Mouse (Mus musculus) hindbrain, embryonic 10.5 days (tissue): ENCODE data around the gene Ppfia2. TPM values are rescaled to one million over a fixed set of nuclear protein-coding genes. Genes with fewer than 3 reads are reported as not detected.

ENCODE experiments used
- DNase-seq: peaks from one replicate; pipeline ENCODE4 v3.0.0-alpha.2; 2017; ENCODE audit warnings: low spot score
- H3K27ac ChIP-seq: fragments of 300-500 bp; sonication (generic); 2 replicates; pipeline ENCODE4 v1.5.1; 2016; ENCODE audit warnings: mild to moderate bottlenecking, moderate library complexity
- H3K27me3 ChIP-seq: fragments of 300-500 bp; sonication (generic); 2 replicates; pipeline ENCODE4 v1.6.1; 2016; ENCODE audit warnings: mild to moderate bottlenecking; ENCODE audit not compliant: poor library complexity, insufficient read depth, severe bottlenecking
- H3K36me3 ChIP-seq: fragments of 300-500 bp; sonication (generic); 2 replicates; pipeline ENCODE4 v1.6.1; 2016; ENCODE audit warnings: mild to moderate bottlenecking, moderate library complexity
- H3K4me1 ChIP-seq: fragments of 300-500 bp; sonication (generic); replicated peaks from 2 replicates; pipeline ENCODE4 v1.6.1; 2016; ENCODE audit warnings: mild to moderate bottlenecking
- H3K4me3 ChIP-seq: fragments of 300-500 bp; sonication (generic); 2 replicates; pipeline ENCODE4 v1.5.1; 2016; ENCODE audit warnings: mild to moderate bottlenecking, moderate library complexity
- H3K9me3 ChIP-seq: fragments of 300-500 bp; sonication (generic); 2 replicates; pipeline ENCODE4 v1.6.1; 2016; ENCODE audit warnings: mild to moderate bottlenecking, moderate library complexity
- WGBS: fragments of 180-500 bp; shearing (Covaris S2); methylation state at CpG from one replicate; pipeline ENCODE4 v1.1.7; 2016; 5-methylcytosine and 5-hydroxymethylcytosine counted together
- polyA plus RNA-seq: library from polyadenylated mRNA; unstranded; fragments of >200 nt; fragmentation: Nextera tagmentation; extraction: Ambion mirVana; gene quantifications from 2 replicates; pipeline ENCODE4 v1.2.1, GENCODE M21; 2016

Ppfia2 gene
- polyA plus RNA-seq, 1 experiment from 2014 or later, result 2.7 TPM

DNA sequence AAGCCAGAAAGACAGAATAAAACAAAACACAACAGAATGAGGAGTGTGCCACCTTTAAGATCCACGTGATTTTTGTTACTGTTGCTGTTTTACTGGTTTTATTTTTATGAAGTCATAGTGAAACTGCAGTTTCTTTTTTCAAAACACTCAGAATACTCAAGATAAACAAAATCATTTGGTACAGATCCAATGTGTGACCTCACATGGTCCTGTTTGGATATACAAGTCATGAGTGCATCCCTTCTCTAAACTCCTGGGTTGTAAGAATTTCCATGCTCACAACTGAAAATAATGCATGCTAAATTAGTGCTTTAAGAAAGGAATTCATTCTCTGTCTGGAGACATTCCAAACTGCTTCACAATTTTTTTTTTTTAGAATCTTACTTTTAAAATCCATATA lies 469.3 kb downstream of the Ppfia2 start:
- DNase-seq, result no peak
- Histone ChIP-seq H3K4me1 (no peaks in the 10 kb centered on the region), H3K36me3 (no peaks in the 10 kb centered on the region), H3K27me3 (no peaks in the 10 kb centered on the region), H3K27ac (no peak overlapping the region), H3K9me3 (no peaks in the 10 kb centered on the region), H3K4me3 (no peak overlapping the region)
- 82% methylated on average over 1 of the region's 1 CpGs for WGBS

DNA sequence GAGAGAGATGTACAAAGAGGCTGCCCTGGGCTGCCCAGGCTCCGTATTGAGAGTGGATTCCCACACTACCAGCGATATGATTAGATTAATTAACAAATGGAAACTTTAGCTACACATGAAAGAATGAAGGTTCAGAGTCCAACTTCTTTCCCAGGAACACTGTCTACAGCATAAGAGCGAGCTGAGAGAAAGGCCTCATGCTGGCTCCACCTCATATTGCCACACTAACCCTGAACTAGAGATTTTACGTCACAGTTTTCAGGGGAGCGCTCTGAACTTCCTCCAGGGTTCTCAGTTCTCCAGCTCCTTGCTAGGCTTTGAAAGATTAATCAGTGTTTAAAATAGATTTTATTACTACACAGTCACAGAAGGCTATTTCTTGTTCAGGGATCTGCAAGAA lies 471.2 kb downstream of the Ppfia2 start:
- DNase-seq, result no peak
- no peaks in the 10 kb centered on the region for H3K27me3 ChIP-seq
- WGBS, result 80% methylated on average over 5 of the region's 5 CpGs
- no peaks in the 10 kb centered on the region for H3K36me3 ChIP-seq
- H3K4me3 ChIP-seq, result no peak overlapping the region
- no peaks in the 10 kb centered on the region for H3K9me3 ChIP-seq
- no peaks in the 10 kb centered on the region for H3K4me1 ChIP-seq
- H3K27ac ChIP-seq, result no peak overlapping the region

DNA sequence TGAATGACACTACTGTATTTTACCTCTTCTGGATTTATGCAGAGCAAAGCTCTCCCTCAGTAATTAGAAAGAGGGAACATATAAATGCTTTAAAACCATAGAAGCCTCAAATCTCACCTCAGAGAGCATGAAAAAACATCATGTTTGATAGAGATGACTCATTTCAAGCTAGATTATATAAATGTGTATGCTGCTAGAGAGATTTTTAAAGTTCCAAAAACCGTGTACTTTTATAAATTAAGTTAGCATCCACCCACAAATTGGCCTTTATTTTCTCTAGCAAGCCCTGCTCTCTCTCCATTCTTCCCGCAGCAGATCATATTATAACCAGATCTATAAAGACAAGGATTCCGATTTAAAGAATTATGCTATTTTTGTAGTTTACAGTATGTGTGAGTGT lies 488.9 kb downstream of the Ppfia2 start:
- 86% methylated on average over 3 of the region's 3 CpGs for WGBS
- H3K4me1 ChIP-seq, result no peaks in the 10 kb centered on the region
- H3K4me3 ChIP-seq, result no peak overlapping the region
- H3K27me3 ChIP-seq, result no peaks in the 10 kb centered on the region
- no peak for DNase-seq
- no peaks in the 10 kb centered on the region for H3K9me3 ChIP-seq
- H3K27ac ChIP-seq, result no peak overlapping the region
- no peaks in the 10 kb centered on the region for H3K36me3 ChIP-seq

DNA sequence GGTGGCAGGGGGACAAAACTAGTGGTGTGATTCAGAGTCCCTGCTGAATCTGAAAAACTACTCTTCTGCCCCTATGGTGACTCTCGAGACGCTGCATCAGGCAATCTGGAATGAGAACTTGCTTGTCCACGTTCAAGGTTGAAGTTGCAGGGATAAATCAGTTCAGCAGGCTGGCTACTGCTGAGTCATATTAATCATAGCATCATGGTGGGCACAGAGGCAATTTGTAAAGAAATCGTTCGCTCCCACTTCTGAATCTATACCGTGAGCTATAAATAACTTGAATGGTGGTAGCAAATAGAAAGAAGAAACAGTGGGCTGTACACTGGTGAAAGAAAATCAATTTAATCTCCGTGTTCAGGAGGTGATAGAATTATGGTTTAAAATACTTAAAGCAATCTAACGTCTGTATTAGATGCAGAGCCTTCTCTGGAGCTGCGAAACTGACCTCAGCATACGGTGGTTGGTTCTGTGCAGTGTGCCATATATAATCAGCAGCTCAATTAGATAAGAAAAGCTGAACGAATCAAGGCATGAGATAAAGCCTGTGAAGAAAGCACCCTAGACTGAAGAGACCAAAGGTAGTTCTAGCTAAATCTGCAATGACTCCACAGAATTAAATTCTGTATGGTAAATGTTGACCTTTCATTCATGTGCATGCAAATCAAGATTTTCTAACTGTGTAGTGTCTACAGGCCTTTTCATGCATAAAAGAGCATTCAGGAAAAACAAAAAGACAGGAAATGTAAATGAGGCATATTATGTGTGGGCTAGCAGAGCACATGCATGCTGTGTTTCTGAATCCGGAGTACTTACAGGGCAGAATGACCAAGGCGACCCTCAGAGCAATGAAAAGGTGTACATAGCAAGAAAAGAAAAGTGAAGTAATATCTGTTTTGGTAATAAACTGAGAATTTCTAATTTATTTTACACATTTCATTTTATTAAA lies 505.3 kb downstream of the Ppfia2 start:
- no peak overlapping the region for H3K27ac ChIP-seq
- no peak for DNase-seq
- 76% methylated on average over 13 of the region's 13 CpGs for WGBS

More for the DNA sequence above, 505.3 kb downstream of the Ppfia2 start:
- Histone ChIP-seq H3K27me3 (no peaks in the 10 kb centered on the region), H3K4me3 (no peak overlapping the region), H3K36me3 (no peaks in the 10 kb centered on the region), H3K9me3 (no peaks in the 10 kb centered on the region), H3K4me1 (peaks cover 9% of the 10 kb centered on the region; the same call in 1 of the 2 replicates)
